11 mouse cellular contexts compared by ENCODE assay signal in genomic region chr4:41636882-41637635, GRCm38 (mm10). TPM values are rescaled to one million over a fixed set of nuclear protein-coding genes. Genes with fewer than 3 reads are reported as not detected.
DNase-seq lines count a peak whose midpoint lies in the region; ATAC-seq and TF ChIP-seq lines count a peak whose summit lies in the region.
"Had no signal": no experiment of that assay in that cellular context is flagged by ENCODE, and none has a peak within 500 bp of the region (broad histone marks: within the 10 kb centered on the region; RNA-seq: fewer than 3 reads in every experiment).

No protein-coding gene starts in this region.

- H3K27me3 ChIP-seq in kidney, postnatal 0 days (ENCODE audit: insufficient read depth, low read length) = no peaks in the 10 kb centered on the region
- peaks cover 28% of the 10 kb centered on the region for H3K27me3 ChIP-seq in midbrain, embryonic 12.5 days

- no peaks in the 10 kb centered on the region for H3K9me3 ChIP-seq in kidney, postnatal 0 days (replicated peaks; ENCODE audit: low read length)
- H3K9me3 ChIP-seq in midbrain, embryonic 12.5 days = no peaks in the 10 kb centered on the region

- DNase-seq in kidney, postnatal 0 days (ENCODE audit: low spot score) = no peak
- DNase-seq in kidney, adult 8-10 months = no peak
- peak; percentile 92 for DNase-seq in cerebellum, adult 11-12 months
- DNase-seq in cerebellum, postnatal 36 days = peak; percentile 73 to 78
- no peak for DNase-seq in ovary, postnatal 14 days (ENCODE audit: low spot score)
- DNase-seq in left cerebral cortex, adult 2 months (ENCODE audit: extremely low spot score in 1 of 2, low spot score in 2 of 2) = no peak
- no peak for DNase-seq in Muller cell, postnatal 12 days (ENCODE audit: inconsistent ontology term)
- DNase-seq: forebrain, postnatal 0 days; thymus, postnatal 25 days had no signal

- H3K36me3 ChIP-seq in kidney, postnatal 0 days (ENCODE audit: insufficient read depth, low read length) = no peaks in the 10 kb centered on the region
- H3K36me3 ChIP-seq in midbrain, embryonic 12.5 days = peaks cover 7% of the 10 kb centered on the region; the same call in 1 of the 2 replicates

- H3K4me2 ChIP-seq in kidney, postnatal 0 days (ENCODE audit: low read length) = no peak overlapping the region
- no peak overlapping the region for H3K4me2 ChIP-seq in midbrain, embryonic 12.5 days (replicated peaks)

- 63% methylated on average over 10 of the region's 10 CpGs for WGBS in kidney, postnatal 0 days
- WGBS in midbrain, embryonic 12.5 days = 86% methylated on average over 10 of the region's 10 CpGs

- H3K9ac ChIP-seq in kidney, postnatal 0 days (ENCODE audit: low read depth, low read length) = no peak overlapping the region
- H3K9ac ChIP-seq in midbrain, embryonic 12.5 days (replicated peaks) = no peak overlapping the region
- H3K9ac ChIP-seq: forebrain, postnatal 0 days had no signal

- no peak for ATAC-seq in kidney, postnatal 0 days (replicated peaks; ENCODE audit: low FRiP score, low read depth)
- ATAC-seq in midbrain, embryonic 12.5 days (ENCODE audit: low FRiP score, low read depth) = no peak
- ATAC-seq: forebrain, postnatal 0 days had no signal

- H3K27ac ChIP-seq in kidney, postnatal 0 days = peak overlapping the region; percentile 57; the same call in 1 of the 2 replicates
- H3K27ac ChIP-seq in midbrain, embryonic 12.5 days (replicated peaks) = peak overlapping the region; percentile 54
- H3K27ac ChIP-seq in left cerebral cortex, adult 2 months = no peak overlapping the region

- H3K4me1 ChIP-seq in kidney, postnatal 0 days (replicated peaks; ENCODE audit: insufficient read depth, low read length) = peaks cover 12% of the 10 kb centered on the region; the same call in 1 of the 2 replicates
- H3K4me1 ChIP-seq in midbrain, embryonic 12.5 days = peaks cover 53% of the 10 kb centered on the region

- H3K4me3 ChIP-seq in kidney, postnatal 0 days (replicated peaks; ENCODE audit: low read depth, low read length) = no peak overlapping the region
- H3K4me3 ChIP-seq in midbrain, embryonic 12.5 days = no peak overlapping the region
- H3K4me3 ChIP-seq in left cerebral cortex, adult 2 months = no peak overlapping the region

- intact Hi-C loops in left cerebral cortex, adult 2 months (cut with DNase I) = no loop called here

- no peak for TF ChIP-seq CTCF in kidney, postnatal 0 days (IDR thresholded peaks at IDR 0.05; ENCODE audit: low read depth)
- no peak for TF ChIP-seq CTCF in left cerebral cortex, adult 2 months (IDR thresholded peaks at IDR 0.05)

RNA-seq across cellular contexts. Expression of gene Enho, which starts 3.1 kb away (rescaled TPM):
- 20.2 and 23.9 TPM in 2 replicates for polyA plus RNA-seq in kidney, postnatal 0 days (2015; fragmentation: Nextera tagmentation; extraction: Ambion mirVana)
- polyA plus RNA-seq in midbrain, embryonic 12.5 days (2016; fragmentation: Nextera tagmentation; extraction: Ambion mirVana) = 59.3 and 65.4 TPM in 2 replicates
- 10 to 100 TPM; 58.0 to 63.3 TPM for total RNA-seq in left cerebral cortex, adult 2 months (2021)
- total RNA-seq: common myeloid progenitor, adult 5-6 weeks had no signal

RNA-seq across cellular contexts. Expression of gene Cntfr, which starts 59.8 kb away (rescaled TPM):
- polyA plus RNA-seq in kidney, postnatal 0 days (2015; fragmentation: Nextera tagmentation; extraction: Ambion mirVana) = 8.6 and 8.7 TPM in 2 replicates
- 35.0 and 43.5 TPM in 2 replicates for polyA plus RNA-seq in midbrain, embryonic 12.5 days (2016; fragmentation: Nextera tagmentation; extraction: Ambion mirVana)
- total RNA-seq in left cerebral cortex, adult 2 months (2021) = 100 to 1,000 TPM; 120 to 127 TPM
- total RNA-seq: common myeloid progenitor, adult 5-6 weeks had no signal

Comparison
In these comparisons a context has a peak if more than half of its experiments do, and no peak if none do; other contexts are left out.
1. DNase-seq: peak in cerebellum, adult 11-12 months (single experiment) and cerebellum, postnatal 36 days (2 of 2); none in kidney, postnatal 0 days (single experiment), kidney, adult 8-10 months (0 of 2), ovary, postnatal 14 days (single experiment), left cerebral cortex, adult 2 months (0 of 2) and Muller cell, postnatal 12 days (single experiment).